8 mouse cellular contexts compared by ENCODE assay signal in genomic region chr4:120952163-120952562, GRCm38 (mm10). TPM values are rescaled to one million over a fixed set of nuclear protein-coding genes. Genes with fewer than 3 reads are reported as not detected.
DNase-seq lines count a peak whose midpoint lies in the region; ATAC-seq and TF ChIP-seq lines count a peak whose summit lies in the region.

No protein-coding gene starts in this region.

- 40% methylated on average over 6 of the region's 6 CpGs for WGBS in kidney, embryonic 15.5 days
- 30% methylated on average over 6 of the region's 6 CpGs for WGBS in heart, embryonic 16.5 days
- WGBS in lung, embryonic 14.5 days: 34% methylated on average over 6 of the region's 6 CpGs
- 31% methylated on average over 6 of the region's 6 CpGs for WGBS in stomach, postnatal 0 days

- H3K27me3 ChIP-seq in kidney, embryonic 15.5 days: no peaks in the 10 kb centered on the region
- no peaks in the 10 kb centered on the region for H3K27me3 ChIP-seq in heart, embryonic 16.5 days (ENCODE audit: control insufficient read depth, insufficient read depth, low read length)
- H3K27me3 ChIP-seq in lung, embryonic 14.5 days (ENCODE audit: insufficient read depth, low read length): no peaks in the 10 kb centered on the region
- H3K27me3 ChIP-seq in stomach, postnatal 0 days (ENCODE audit: control insufficient read depth, insufficient read depth, low read length): no peaks in the 10 kb centered on the region

- H3K4me2 ChIP-seq in kidney, embryonic 15.5 days: peak overlapping the region; percentile 74
- peak overlapping the region; percentile 93 for H3K4me2 ChIP-seq in heart, embryonic 16.5 days (ENCODE audit: low read depth, low read length)
- H3K4me2 ChIP-seq in lung, embryonic 14.5 days: peak overlapping the region; percentile 88
- peak overlapping the region; percentile 91 for H3K4me2 ChIP-seq in stomach, postnatal 0 days (replicated peaks; ENCODE audit: low read depth)

- no peaks in the 10 kb centered on the region for H3K9me3 ChIP-seq in kidney, embryonic 15.5 days (replicated peaks)
- H3K9me3 ChIP-seq in heart, embryonic 16.5 days (replicated peaks; ENCODE audit: control insufficient read depth, low read length): no peaks in the 10 kb centered on the region
- no peaks in the 10 kb centered on the region for H3K9me3 ChIP-seq in lung, embryonic 14.5 days (ENCODE audit: low read depth, low read length)
- H3K9me3 ChIP-seq in stomach, postnatal 0 days (ENCODE audit: control insufficient read depth, low read length): no peaks in the 10 kb centered on the region

- TF ChIP-seq EP300 in stomach, postnatal 0 days (optimal IDR thresholded peaks at IDR 0.05): no peak

- peaks cover 3% of the 10 kb centered on the region for H3K36me3 ChIP-seq in kidney, embryonic 15.5 days
- H3K36me3 ChIP-seq in heart, embryonic 16.5 days (ENCODE audit: control insufficient read depth, insufficient read depth): peaks cover 6% of the 10 kb centered on the region
- H3K36me3 ChIP-seq in lung, embryonic 14.5 days (ENCODE audit: insufficient read depth): peaks cover 4% of the 10 kb centered on the region; the same call in 1 of the 2 replicates
- no peaks in the 10 kb centered on the region; the same call in 1 of the 2 replicates for H3K36me3 ChIP-seq in stomach, postnatal 0 days (ENCODE audit: control insufficient read depth, insufficient read depth, low read length)

- no peak for DNase-seq in kidney, postnatal 10 days
- DNase-seq in brain, embryonic 14.5 days (ENCODE audit: low read depth): peak; percentile 26
- DNase-seq in lung, embryonic 14.5 days: peak; percentile 40
- no peak for DNase-seq in stomach, postnatal 0 days (ENCODE audit: low spot score)
- no peak for DNase-seq in right cerebral cortex, postnatal 14 days
- no peak for DNase-seq in left cerebral cortex, postnatal 4 days

- intact Hi-C loops in left cerebral cortex, postnatal 4 days (cut with DNase I): no loop called here

- H3K27ac ChIP-seq in kidney, embryonic 15.5 days: peak overlapping the region; percentile 93
- H3K27ac ChIP-seq in heart, embryonic 16.5 days (ENCODE audit: low read length): peak overlapping the region; percentile 93
- H3K27ac ChIP-seq in lung, embryonic 14.5 days (ENCODE audit: low read depth): peak overlapping the region; percentile 85
- H3K27ac ChIP-seq in stomach, postnatal 0 days (replicated peaks): peak overlapping the region; percentile 89

- peaks cover 11% of the 10 kb centered on the region for H3K4me1 ChIP-seq in kidney, embryonic 15.5 days
- H3K4me1 ChIP-seq in heart, embryonic 16.5 days (ENCODE audit: control insufficient read depth, insufficient read depth, low read length): peaks cover 8% of the 10 kb centered on the region
- H3K4me1 ChIP-seq in lung, embryonic 14.5 days (ENCODE audit: insufficient read depth): peaks cover 5% of the 10 kb centered on the region; the same call in 1 of the 2 replicates
- no peaks in the 10 kb centered on the region for H3K4me1 ChIP-seq in stomach, postnatal 0 days (replicated peaks; ENCODE audit: control insufficient read depth, insufficient read depth)

- no peak for TF ChIP-seq CTCF in brain, embryonic 14.5 days (IDR thresholded peaks at IDR 0.05; ENCODE audit: borderline replicate concordance, extremely low read depth, insufficient read depth, insufficient read length)
- TF ChIP-seq CTCF in lung, embryonic 14.5 days (IDR thresholded peaks at IDR 0.05; ENCODE audit: low read depth): no peak
- no peak for TF ChIP-seq CTCF in stomach, postnatal 0 days (IDR thresholded peaks at IDR 0.05; ENCODE audit: low read depth)

- peak overlapping the region; percentile 75; the same call in 1 of the 2 replicates for H3K9ac ChIP-seq in kidney, embryonic 15.5 days
- peak overlapping the region; percentile 96 for H3K9ac ChIP-seq in heart, embryonic 16.5 days (ENCODE audit: low read length)
- H3K9ac ChIP-seq in lung, embryonic 14.5 days: peak overlapping the region; percentile 81
- H3K9ac ChIP-seq in stomach, postnatal 0 days (ENCODE audit: low read length): peak overlapping the region; percentile 82

- H3K4me3 ChIP-seq in kidney, embryonic 15.5 days (replicated peaks): peak overlapping the region; percentile 87
- peak overlapping the region; percentile 92 for H3K4me3 ChIP-seq in heart, embryonic 16.5 days (ENCODE audit: low read length)
- peak overlapping the region; percentile 81 for H3K4me3 ChIP-seq in lung, embryonic 14.5 days (ENCODE audit: low read depth, low read length)
- peak overlapping the region; percentile 77 for H3K4me3 ChIP-seq in stomach, postnatal 0 days (ENCODE audit: low read depth, low read length)

- TF ChIP-seq POLR2A in brain, embryonic 14.5 days (IDR thresholded peaks at IDR 0.05; ENCODE audit: borderline replicate concordance, extremely low read depth, insufficient read depth, insufficient read length, poor library complexity, severe bottlenecking): no peak

- ATAC-seq in kidney, embryonic 15.5 days (replicated peaks; ENCODE audit: low FRiP score): no peak
- no peak; the same call in 1 of the 2 replicates for ATAC-seq in heart, embryonic 16.5 days (replicated peaks; ENCODE audit: extremely low read depth, insufficient read depth, low FRiP score)
- ATAC-seq in lung, embryonic 14.5 days (ENCODE audit: insufficient read depth): no peak; the same call in 1 of the 2 replicates
- no peak; the same call in 1 of the 2 replicates for ATAC-seq in stomach, postnatal 0 days (ENCODE audit: low FRiP score, low TSS enrichment)

RNA-seq across cellular contexts. Expression of gene Zfp69, which starts 0.7 kb away (rescaled TPM):
- 9.2 and 11.1 TPM in 2 replicates for polyA plus RNA-seq in kidney, embryonic 15.5 days (2015; fragmentation: Nextera tagmentation; extraction: Ambion mirVana)
- polyA plus RNA-seq in brain, embryonic 14.5 days (2012; rRNA removed): 2.9 and 4.2 TPM in 2 replicates
- 9.1 and 10.3 TPM in 2 replicates for polyA plus RNA-seq in heart, embryonic 16.5 days (2015; fragmentation: Nextera tagmentation; extraction: Ambion mirVana)
- 7.8 and 9.4 TPM in 2 replicates for polyA plus RNA-seq in lung, embryonic 14.5 days (2014; fragmentation: Nextera tagmentation; extraction: Ambion mirVana)
- 1.9 and 2.3 TPM in 2 replicates for polyA plus RNA-seq in stomach, postnatal 0 days (2015; fragmentation: Nextera tagmentation; extraction: Ambion mirVana)
- 1 to 10 TPM; 4.0 to 4.1 TPM for total RNA-seq in left cerebral cortex, postnatal 4 days (2021)

RNA-seq across cellular contexts. Expression of gene Exo5, which starts 27.3 kb away (rescaled TPM):
- 31.4 and 32.7 TPM in 2 replicates for polyA plus RNA-seq in kidney, embryonic 15.5 days (2015; fragmentation: Nextera tagmentation; extraction: Ambion mirVana)
- polyA plus RNA-seq in brain, embryonic 14.5 days (2012; rRNA removed): 31.2 and 32.6 TPM in 2 replicates
- polyA plus RNA-seq in heart, embryonic 16.5 days (2015; fragmentation: Nextera tagmentation; extraction: Ambion mirVana): 10.6 and 11.0 TPM in 2 replicates
- 24.3 and 25.1 TPM in 2 replicates for polyA plus RNA-seq in lung, embryonic 14.5 days (2014; fragmentation: Nextera tagmentation; extraction: Ambion mirVana)
- 10.2 and 10.4 TPM in 2 replicates for polyA plus RNA-seq in stomach, postnatal 0 days (2015; fragmentation: Nextera tagmentation; extraction: Ambion mirVana)
- total RNA-seq in left cerebral cortex, postnatal 4 days (2021): 10 to 100 TPM; 20.3 to 23.0 TPM

Comparison
In these comparisons a context has a peak if more than half of its experiments do, and no peak if none do; other contexts are left out.
1. DNase-seq: peak in brain, embryonic 14.5 days (single experiment) and lung, embryonic 14.5 days (single experiment); none in kidney, postnatal 10 days (single experiment), stomach, postnatal 0 days (single experiment), right cerebral cortex, postnatal 14 days (single experiment) and left cerebral cortex, postnatal 4 days (single experiment).
2. Peak in every context shown above with its lines, with median percentiles within 50 percentile points of each other: H3K27ac ChIP-seq, H3K4me2 ChIP-seq, H3K4me3 ChIP-seq and H3K9ac ChIP-seq.